Mouse (Mus musculus): ENCODE data around the gene Yif1b. TPM values are rescaled to one million over a fixed set of nuclear protein-coding genes. Genes with fewer than 3 reads are reported as not detected.

The Yif1b gene
- polyA plus RNA-seq (2021; fragmentation: Nextera tagmentation), result 129 and 148 TPM in 2 replicates
- long read RNA-seq, experiment 1, transcript Yif1b-201 (8 exons, 1,111 nt), result minor isoform, 28 of 190 reads
- long read RNA-seq, experiment 1, transcript Yif1b-203 (8 exons, 1,126 nt), result major isoform, 124 of 190 reads
- long read RNA-seq, experiment 1, partial matches to known transcripts, result 1 of 190 reads
- long read RNA-seq, experiment 1, other reads (novel, unspliced or antisense), result 36 of 190 reads
- long read RNA-seq, experiment 2, transcript Yif1b-201 (8 exons, 1,111 nt), result minor isoform, 22 of 182 reads
- long read RNA-seq, experiment 2, transcript Yif1b-203 (8 exons, 1,126 nt), result major isoform, 120 of 182 reads
- long read RNA-seq, experiment 2, partial matches to known transcripts, result 12 of 182 reads
- long read RNA-seq, experiment 2, other reads (novel, unspliced or antisense), result 27 of 182 reads

GRCm38 (mm10) chr7:29238019-29238967, at the start of gene Yif1b:
Gene Yif1b (plus strand): TSS chr7:29238329.

GRCm38 (mm10) chr7:29213675-29214082, 24.4 kb upstream of the Yif1b start, which contains the start of gene Catsperg1:
Gene Catsperg1 (minus strand): TSS chr7:29214035.

GRCm38 (mm10) chr7:29232247-29233013, 5.7 kb upstream of the Yif1b start, which contains the start of gene Kcnk6:
Gene Kcnk6 (minus strand): TSS chr7:29232515.

GRCm38 (mm10) chr7:29248261-29248841, 10.2 kb downstream of the Yif1b start, which contains the start of gene 2200002D01Rik:
Gene 2200002D01Rik (minus strand): TSS chr7:29248466.

GRCm38 (mm10) chr7:29281201-29282073, 43.3 kb downstream of the Yif1b start, which contains the start of gene Spint2:
Gene Spint2 (minus strand): TSS chr7:29281912.

GRCm38 (mm10) chr7:29288942-29289638, 51.0 kb downstream of the Yif1b start, which contains the start of gene Ppp1r14a:
Gene Ppp1r14a (plus strand): TSS chr7:29289308.

Other genes starting within 250 kb of the Yif1b start
- 1.7 and 2.2 TPM in 2 replicates for gene Ryr1, start 113.2 kb upstream of the Yif1b start, polyA plus RNA-seq (2021; fragmentation: Nextera tagmentation)
- gene Rasgrp4, start 103.5 kb upstream of the Yif1b start, polyA plus RNA-seq (2021; fragmentation: Nextera tagmentation), result 0.13 and 0.20 TPM in 2 replicates
- gene Fam98c, start 82.1 kb upstream of the Yif1b start, polyA plus RNA-seq (2021; fragmentation: Nextera tagmentation), result 77.8 and 81.1 TPM in 2 replicates
- gene Ggn, start 68.1 kb upstream of the Yif1b start, polyA plus RNA-seq (2021; fragmentation: Nextera tagmentation), result 0.12 and 0.33 TPM in 2 replicates
- 1.7 and 5.1 TPM in 2 replicates for gene Spred3, start 67.9 kb upstream of the Yif1b start, polyA plus RNA-seq (2021; fragmentation: Nextera tagmentation)
- gene Psmd8, start 57.6 kb upstream of the Yif1b start, polyA plus RNA-seq (2021; fragmentation: Nextera tagmentation), result 246 and 266 TPM in 2 replicates
- not detected in 2 replicates for gene Catsperg1, start 24.3 kb upstream of the Yif1b start, polyA plus RNA-seq (2021; fragmentation: Nextera tagmentation)
- gene Kcnk6, start 5.8 kb upstream of the Yif1b start, polyA plus RNA-seq (2021; fragmentation: Nextera tagmentation), result 0.69 and 1.1 TPM in 2 replicates
- gene 2200002D01Rik, start 10.1 kb downstream of the Yif1b start, polyA plus RNA-seq (2021; fragmentation: Nextera tagmentation), result 0.55 and 0.75 TPM in 2 replicates
- 34.2 and 38.9 TPM in 2 replicates for gene Spint2, start 43.6 kb downstream of the Yif1b start, polyA plus RNA-seq (2021; fragmentation: Nextera tagmentation)
- gene Ppp1r14a, start 51.0 kb downstream of the Yif1b start, polyA plus RNA-seq (2021; fragmentation: Nextera tagmentation), result 16.2 and 21.0 TPM in 2 replicates
- gene Dpf1, start 65.6 kb downstream of the Yif1b start, polyA plus RNA-seq (2021; fragmentation: Nextera tagmentation), result 42.2 and 43.5 TPM in 2 replicates

Measured in left cerebral cortex, adult 6 months (tissue).